Mouse (Mus musculus) cortical plate, adult 2 months (tissue): ENCODE measurements around the gene Ttpal.

ENCODE experiments used
- CTCF ChIP-seq: fragments of 200-500 bp; IDR thresholded peaks from 2 replicates; pipeline ENCODE4 v1.5.1; 2011; ENCODE audit warnings: mild to moderate bottlenecking, control low read depth, low read length; ENCODE audit not compliant: insufficient read depth; ENCODE audit errors: extremely low read depth
- POLR2A ChIP-seq: fragments of 200-500 bp; IDR thresholded peaks from 2 replicates; pipeline ENCODE4 v1.6.1; 2011; ENCODE audit warnings: mild to moderate bottlenecking, low read length, control low read depth; ENCODE audit not compliant: insufficient read depth; ENCODE audit errors: extremely low read depth

DNA sequence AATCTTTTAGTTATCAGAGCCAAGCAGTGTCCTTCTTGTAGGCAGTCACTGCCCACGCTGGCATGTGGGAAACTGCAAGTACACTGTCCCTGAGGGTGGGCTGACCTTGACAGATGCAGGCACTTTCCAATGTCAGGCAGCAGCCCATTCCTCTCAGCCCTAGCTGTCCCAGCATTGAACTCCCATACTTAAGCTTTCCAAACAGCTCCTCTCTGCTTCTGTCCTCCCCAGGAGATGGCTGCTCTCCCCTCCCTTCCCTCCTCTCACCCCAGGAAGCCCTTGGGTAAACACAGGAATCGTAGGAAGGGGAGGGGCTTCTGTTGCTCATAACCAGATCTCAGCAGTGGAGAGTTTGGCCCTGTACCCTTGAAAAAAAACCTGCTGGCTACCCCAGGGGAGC is 7.0 kb upstream of the Ttpal start:
- TF ChIP-seq POLR2A (no peak), CTCF (no peak)
